Mouse (Mus musculus): Measurements from ENCODE around the gene Smap1. TPM values are rescaled to one million over a fixed set of nuclear protein-coding genes. Genes with fewer than 3 reads are reported as not detected.

Gene Smap1
- polyA plus RNA-seq, 1 experiment from 2014 or later, result 44.9 TPM

- DNase-seq (ENCODE audit: low spot score), result no peak
- no peak overlapping the region for H3K4me2 ChIP-seq (replicated peaks; ENCODE audit: low read depth)
- H3K9me3 ChIP-seq (ENCODE audit: control insufficient read depth, low read length), result no peaks in the 10 kb centered on the region
- H3K4me1 ChIP-seq (replicated peaks; ENCODE audit: control insufficient read depth, insufficient read depth), result no peaks in the 10 kb centered on the region
- H3K4me3 ChIP-seq (ENCODE audit: low read depth, low read length), result no peak overlapping the region
- no peak for ATAC-seq (ENCODE audit: low FRiP score, low TSS enrichment)
- WGBS, result 82% methylated on average over 9 of the region's 9 CpGs
- H3K36me3 ChIP-seq (ENCODE audit: control insufficient read depth, insufficient read depth, low read length), result no peaks in the 10 kb centered on the region
- no peak overlapping the region for H3K9ac ChIP-seq (ENCODE audit: low read length)
- no peak for TF ChIP-seq EP300 (optimal IDR thresholded peaks at IDR 0.05)
- no peak for TF ChIP-seq CTCF (IDR thresholded peaks at IDR 0.05; ENCODE audit: low read depth)
- H3K27me3 ChIP-seq (ENCODE audit: control insufficient read depth, insufficient read depth, low read length), result no peaks in the 10 kb centered on the region
- H3K27ac ChIP-seq (replicated peaks), result no peak overlapping the region
Measured at GRCm38 (mm10) chr1:23798306-23798705, 123.8 kb downstream of the Smap1 start.

Other genes with a start within 250 kb of the Smap1 start
- gene B3gat2, start 160.6 kb downstream of the Smap1 start, polyA plus RNA-seq (2015; fragmentation: Nextera tagmentation; extraction: Ambion mirVana), result 0.12 and 0.19 TPM in 2 replicates
- 69.9 and 72.8 TPM in 2 replicates for gene Sdhaf4, start 83.3 kb upstream of the Smap1 start, polyA plus RNA-seq (2015; fragmentation: Nextera tagmentation; extraction: Ambion mirVana)
- 17.6 and 20.5 TPM in 2 replicates for gene Fam135a, start 178.0 kb upstream of the Smap1 start, polyA plus RNA-seq (2015; fragmentation: Nextera tagmentation; extraction: Ambion mirVana)

Data from stomach, postnatal 0 days (tissue).